ENCODE assay signal across 13 mouse cellular contexts in genomic region chr5:64040676-64041075, GRCm38 (mm10). TPM values are rescaled to one million over a fixed set of nuclear protein-coding genes. Genes with fewer than 3 reads are reported as not detected.
DNase-seq lines count a peak whose midpoint lies in the region; TF ChIP-seq lines count a peak whose summit lies in the region.
"Had no signal": no experiment of that assay in that cellular context is flagged by ENCODE, and none has a peak within 500 bp of the region (broad histone marks: within the 10 kb centered on the region; RNA-seq: fewer than 3 reads in every experiment).

No protein-coding gene starts in this region.

- no peak for TF ChIP-seq CTCF in layer of hippocampus, adult 2 months (conservative IDR thresholded peaks at IDR 0.05)

- DNase-seq in thymus, postnatal 25 days = peak; percentile 23
- DNase-seq in thymus, postnatal 4 days = no peak
- peak; percentile 77 for DNase-seq in T-cell, adult 2 months (ENCODE audit: low spot score)
- peak; percentile 44 for DNase-seq in lung, postnatal 36 days
- DNase-seq in cerebellum, adult 11-12 months = no peak
- no peak for DNase-seq in layer of hippocampus, adult 2 months (ENCODE audit: low spot score in 2 of 2)
- DNase-seq in gastrocnemius, adult 18-20 months (ENCODE audit: low spot score) = no peak
- DNase-seq: adrenal gland, postnatal 10 days; heart, postnatal 4 days; kidney, adult 9 months; right cerebral cortex, adult 18-20 months had no signal

- H3K27ac ChIP-seq in layer of hippocampus, adult 2 months = no peak overlapping the region
- H3K27ac ChIP-seq: liver, embryonic 12.5 days; neural tube, embryonic 12.5 days had no signal

- H3K4me3 ChIP-seq in layer of hippocampus, adult 2 months = no peak overlapping the region
- H3K4me3 ChIP-seq: liver, embryonic 12.5 days; neural tube, embryonic 12.5 days had no signal

RNA-seq across cellular contexts. Expression of gene Pgm2, which starts 52.1 kb away (rescaled TPM):
- total RNA-seq in layer of hippocampus, adult 2 months (2021) = 10 to 100 TPM; 10.6 to 11.7 TPM
- 1 to 10 TPM; 1.5 to 2.3 TPM for total RNA-seq in gastrocnemius, adult 18-20 months (2021)

Comparison
In these comparisons a context has a peak if more than half of its experiments do, and no peak if none do; other contexts are left out.
1. DNase-seq: peak in thymus, postnatal 25 days (single experiment), T-cell, adult 2 months (single experiment) and lung, postnatal 36 days (single experiment); none in thymus, postnatal 4 days (single experiment), cerebellum, adult 11-12 months (single experiment), layer of hippocampus, adult 2 months (0 of 2) and gastrocnemius, adult 18-20 months (single experiment).